Mouse (Mus musculus): Measurements from ENCODE around the gene Rsl1d1.

Gene Rsl1d1

DNA sequence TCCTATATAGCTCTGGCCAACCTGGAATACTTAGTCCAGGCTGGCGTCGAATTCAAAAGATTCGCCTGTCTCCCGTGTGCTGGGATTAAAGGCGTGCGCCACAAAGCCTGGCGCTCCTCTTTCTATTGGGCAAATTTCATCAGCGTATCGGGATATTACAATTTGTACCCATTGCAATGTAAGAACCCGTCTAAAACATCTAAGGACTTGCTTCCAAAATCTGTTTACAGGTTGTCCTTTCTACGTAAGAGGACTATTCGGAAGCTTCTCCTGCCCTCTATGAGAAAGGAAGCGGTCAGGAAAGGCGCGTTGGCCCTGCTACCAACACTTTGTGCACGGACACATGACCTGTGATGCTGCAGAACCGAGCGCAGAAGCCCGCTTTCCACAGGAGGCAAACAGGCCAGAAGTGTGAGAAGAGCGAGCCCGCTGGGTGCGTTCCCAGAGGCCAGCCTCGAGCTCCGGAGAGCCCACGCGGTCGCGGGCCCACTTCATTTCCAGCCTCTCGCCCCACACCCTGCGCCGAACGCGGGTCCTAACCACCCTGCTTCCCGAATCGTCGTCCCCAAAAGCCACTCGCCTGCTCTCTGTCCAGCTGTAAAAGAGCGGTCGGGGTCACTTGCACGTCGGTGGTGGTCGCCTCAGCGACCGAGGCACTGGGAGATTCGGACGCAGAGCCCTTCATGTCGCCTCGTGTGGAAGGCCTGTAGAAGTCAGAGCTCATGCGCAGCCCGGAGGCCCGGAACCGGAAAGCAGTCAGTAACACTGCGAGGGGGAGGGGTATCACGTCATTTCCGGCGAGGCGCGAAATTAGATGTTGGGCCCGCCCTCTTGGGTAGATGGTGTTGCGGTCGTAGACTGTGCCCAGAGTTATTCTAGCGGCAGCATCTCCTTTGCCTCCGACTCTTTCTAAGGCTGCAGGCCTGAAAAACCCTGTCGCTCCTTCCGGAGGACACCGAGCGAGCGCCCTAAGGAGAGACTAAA is at the start of gene Rsl1d1:
TSS of gene Rsl1d1 (minus strand) at position 761 of the 984 bp plus-strand sequence.
- in situ Hi-C loops (cut with MboI, MseI) = no loop called here

- in situ Hi-C loops (cut with MboI, MseI) = loop anchor here (5.0 kb wide), 1 partner anchor 35 kb away; no protein-coding TSS in a partner anchor
Observed at GRCm38 (mm10) chr16:11247791-11248190, 44.7 kb upstream of the Rsl1d1 start.

DNA sequence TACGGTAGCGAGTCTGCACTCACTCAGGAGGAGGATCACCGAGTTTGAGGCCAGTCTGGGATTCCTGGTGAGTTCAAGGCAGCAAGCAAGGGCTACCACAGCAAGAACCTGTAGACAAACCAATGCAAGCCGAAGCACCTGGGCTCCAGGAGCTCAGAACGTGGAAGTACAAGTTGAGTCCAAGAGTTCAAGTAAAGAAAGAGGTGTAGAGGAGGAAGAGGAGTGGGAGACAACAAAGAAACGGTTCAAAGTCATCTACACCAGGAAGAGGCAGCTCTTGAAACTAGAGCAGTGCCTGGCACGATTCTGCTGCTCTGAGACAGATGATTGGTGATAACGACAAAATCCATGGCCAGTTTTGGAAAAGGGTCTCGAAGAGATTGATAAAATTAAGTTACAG is 42.6 kb upstream of the Rsl1d1 start:
- in situ Hi-C loops (cut with MboI, MseI) = loop anchor here (5.0 kb wide), 1 partner anchor 33 kb away; no protein-coding TSS in a partner anchor

DNA sequence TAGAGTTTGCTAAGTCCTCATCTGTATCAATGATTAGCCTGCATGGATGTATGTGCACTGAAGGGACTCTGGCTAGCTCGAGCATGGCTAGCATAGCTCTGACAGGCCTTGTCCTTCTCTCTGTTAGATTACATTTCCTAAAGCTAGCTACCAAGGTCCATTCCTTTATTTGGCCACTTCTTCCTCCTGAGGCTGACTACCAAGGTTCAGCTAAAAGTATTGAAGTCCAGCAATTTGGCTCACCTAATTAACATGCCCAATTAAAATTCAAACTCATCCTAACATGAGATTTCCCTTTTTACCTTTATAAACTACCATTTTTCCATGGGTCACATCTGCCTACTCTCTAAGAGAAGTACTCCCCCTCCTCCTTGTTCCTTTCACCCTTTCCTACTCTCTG is 39.3 kb upstream of the Rsl1d1 start:
- in situ Hi-C loops (cut with MboI, MseI) = no loop called here

DNA sequence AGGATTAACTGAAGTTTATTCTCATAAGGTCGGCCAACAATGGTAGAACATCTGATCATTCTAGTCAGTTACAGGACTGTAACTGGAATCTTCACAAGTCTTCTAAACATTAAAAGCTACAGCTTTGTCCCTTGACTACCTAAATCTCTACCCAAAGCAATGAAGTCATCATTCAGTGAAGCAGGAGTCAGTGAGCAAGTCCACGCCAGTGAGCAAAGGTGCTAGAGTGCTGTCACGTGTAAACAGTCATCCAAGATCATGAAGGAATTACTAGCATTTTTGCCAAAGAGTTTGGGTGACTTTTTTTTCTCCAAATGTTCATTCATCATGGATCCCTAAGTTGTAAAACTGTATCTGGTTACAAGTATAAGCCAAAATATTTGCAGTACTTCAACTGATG is 14.7 kb upstream of the Rsl1d1 start:
- in situ Hi-C loops (cut with MboI, MseI) = no loop called here

GRCm38 (mm10) chr16:11203600-11204390 is 664 bp upstream of the Rsl1d1 start:
- in situ Hi-C loops (cut with MboI, MseI) = no loop called here

GRCm38 (mm10) chr16:11201740-11202394 is 1.3 kb downstream of the Rsl1d1 start:
- in situ Hi-C loops (cut with MboI, MseI) = no loop called here

GRCm38 (mm10) chr16:11200247-11200646 is 2.9 kb downstream of the Rsl1d1 start:
- in situ Hi-C loops (cut with MboI, MseI) = no loop called here

DNA sequence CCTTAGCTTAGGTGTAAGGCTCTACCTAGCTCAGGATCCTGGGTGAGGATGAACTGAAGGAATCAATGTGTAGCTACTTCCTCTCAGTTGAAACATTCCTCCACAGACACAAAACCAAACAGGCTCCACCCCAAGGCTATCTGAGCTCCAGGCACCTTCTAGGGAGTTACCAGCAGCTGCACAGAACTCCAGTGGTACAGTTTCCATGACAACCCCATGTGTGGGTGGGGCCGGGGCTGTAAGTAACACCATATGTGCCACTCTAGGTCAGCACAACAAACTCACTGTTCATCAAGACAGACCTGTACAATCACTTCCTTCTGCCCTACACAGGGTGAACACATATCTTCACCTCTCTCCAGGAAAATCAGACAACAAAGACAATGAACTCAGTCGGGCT is 4.7 kb downstream of the Rsl1d1 start:
- in situ Hi-C loops (cut with MboI, MseI) = no loop called here

DNA sequence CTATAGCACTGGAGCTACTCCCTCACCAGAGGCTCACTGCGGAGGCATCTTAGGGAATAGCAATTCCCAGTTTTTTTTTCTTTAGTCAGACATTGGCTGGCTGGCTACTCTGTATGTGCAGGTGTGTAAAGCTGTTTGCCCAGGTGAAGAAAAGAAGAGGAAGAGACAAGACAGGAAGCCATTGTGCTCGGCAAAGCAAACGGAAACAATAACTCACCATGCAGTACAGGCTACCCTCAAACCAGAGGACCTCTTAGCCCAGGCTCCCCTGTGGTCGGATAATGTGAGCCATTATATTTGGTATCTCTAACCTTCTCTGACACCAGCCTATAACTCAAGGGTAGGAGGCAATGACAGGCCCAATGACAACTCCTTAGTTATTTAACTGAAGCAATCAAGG is 6.1 kb downstream of the Rsl1d1 start:
- in situ Hi-C loops (cut with MboI, MseI) = no loop called here

- in situ Hi-C loops (cut with MboI, MseI) = no loop called here
Observed at GRCm38 (mm10) chr16:11193231-11193630, 9.9 kb downstream of the Rsl1d1 start.

GRCm38 (mm10) chr16:11190150-11190549 is 13.0 kb downstream of the Rsl1d1 start:
- in situ Hi-C loops (cut with MboI, MseI) = no loop called here

DNA sequence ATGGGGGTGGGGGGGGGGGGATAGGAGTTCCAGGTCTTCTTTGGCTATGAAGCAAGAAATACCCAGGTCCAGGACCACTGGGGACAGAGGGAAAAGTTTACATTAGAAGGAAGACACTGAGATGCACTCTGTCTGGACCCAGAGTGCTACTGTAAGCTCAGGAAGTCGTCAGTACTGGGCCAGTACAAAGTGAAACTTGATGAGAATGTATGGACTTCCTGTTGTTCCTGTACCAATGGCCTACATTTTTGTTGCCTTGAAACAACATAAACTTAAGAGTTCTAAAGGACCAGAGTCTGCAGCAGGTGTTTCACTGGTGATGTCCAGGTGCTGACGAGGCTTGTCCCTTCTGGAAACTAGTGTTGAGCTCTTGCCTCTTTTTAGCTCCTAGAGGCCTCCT is 25.7 kb downstream of the Rsl1d1 start:
- in situ Hi-C loops (cut with MboI, MseI) = no loop called here

GRCm38 (mm10) chr16:11176884-11177244 is 26.3 kb downstream of the Rsl1d1 start:
- in situ Hi-C loops (cut with MboI, MseI) = no loop called here

GRCm38 (mm10) chr16:11176208-11176883 is 26.8 kb downstream of the Rsl1d1 start, which contains the start of gene Zc3h7a:
TSS of gene Zc3h7a (minus strand) at chr16:11176393.
- in situ Hi-C loops (cut with MboI, MseI) = no loop called here

DNA sequence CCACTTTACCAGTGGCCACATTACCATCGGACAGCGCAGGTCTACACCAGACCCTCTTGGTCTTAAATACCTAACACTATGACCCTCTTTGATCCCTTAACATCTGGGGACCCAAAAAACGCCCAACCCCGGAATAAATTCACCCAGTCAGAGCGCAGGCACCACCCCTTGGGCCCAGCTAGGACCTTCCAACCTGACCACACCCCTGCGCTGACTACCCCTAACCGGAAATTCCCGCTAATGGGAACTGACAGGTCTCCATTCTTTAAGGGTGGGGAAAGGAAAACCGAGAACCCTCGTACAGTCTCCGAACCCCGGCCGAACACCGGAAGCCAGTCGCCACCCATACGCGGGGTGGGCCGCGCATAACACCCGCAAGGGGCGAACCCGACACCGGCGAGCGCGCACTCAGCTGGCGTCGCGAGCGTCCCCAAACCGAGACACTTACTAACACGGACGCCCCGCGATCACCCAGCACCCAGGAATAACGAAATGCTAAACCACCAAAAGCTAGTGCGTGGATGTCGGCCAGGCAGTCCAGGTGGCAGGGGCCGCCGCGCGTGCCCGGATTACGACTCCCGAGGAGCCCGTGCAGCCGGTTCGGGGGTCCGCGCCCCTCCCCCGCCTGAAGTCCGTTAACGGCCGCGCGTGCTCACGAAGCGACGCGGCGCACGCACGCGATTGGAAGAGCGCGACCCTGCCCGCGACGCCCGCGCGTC is 27.5 kb downstream of the Rsl1d1 start:
- in situ Hi-C loops (cut with MboI, MseI) = no loop called here

DNA sequence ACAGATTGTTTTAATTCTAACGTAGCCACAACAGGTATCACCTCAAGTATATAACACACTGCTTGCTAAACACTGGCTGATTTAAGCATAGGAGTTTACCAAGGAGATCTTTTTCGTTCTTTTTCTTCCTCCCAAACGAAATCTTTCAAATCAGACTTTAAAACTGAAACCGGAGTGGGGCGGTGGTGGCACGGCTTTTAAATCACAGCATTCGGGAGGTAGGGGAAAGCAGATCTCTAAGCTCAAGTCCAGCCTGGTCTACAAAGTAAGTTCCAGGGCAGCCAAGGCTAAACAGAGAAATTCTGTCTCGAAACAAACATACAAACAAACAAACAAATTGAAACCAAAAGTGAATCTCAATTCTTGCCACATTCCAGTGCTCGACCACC is 28.0 kb downstream of the Rsl1d1 start:
- in situ Hi-C loops (cut with MboI, MseI) = no loop called here

GRCm38 (mm10) chr16:11174671-11175081 is 28.5 kb downstream of the Rsl1d1 start:
- in situ Hi-C loops (cut with MboI, MseI) = loop anchor here (5.0 kb wide), 1 partner anchor 297 kb away; no protein-coding TSS in a partner anchor

- in situ Hi-C loops (cut with MboI, MseI) = loop anchor here (5.0 kb wide), 1 partner anchor 294 kb away; no protein-coding TSS in a partner anchor
Observed at GRCm38 (mm10) chr16:11171679-11172078, 31.5 kb downstream of the Rsl1d1 start.

DNA sequence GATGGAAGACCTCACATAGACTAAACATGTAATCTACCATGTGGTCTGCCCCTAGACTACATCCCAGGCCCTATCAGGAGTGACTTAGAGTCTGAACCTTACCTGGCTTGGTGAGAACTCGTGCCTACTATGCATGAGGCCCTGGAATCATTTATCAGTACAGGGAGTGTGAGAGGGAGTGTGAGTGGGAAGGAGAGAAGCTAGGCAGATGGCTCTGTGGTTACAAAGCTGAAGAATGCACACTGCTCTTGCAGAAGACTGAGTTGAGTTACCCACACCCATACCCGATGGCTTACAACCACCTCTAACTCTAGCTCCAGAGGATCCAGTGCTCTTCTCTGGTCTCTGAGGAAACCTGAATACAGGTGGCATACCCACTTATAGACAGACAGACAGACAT is 36.7 kb downstream of the Rsl1d1 start:
- in situ Hi-C loops (cut with MboI, MseI) = no loop called here

All from T-helper 1 cell (primary cell).